Mouse (Mus musculus): ENCODE measurements around the gene Mif4gd. TPM values are rescaled to one million over a fixed set of nuclear protein-coding genes. Genes with fewer than 3 reads are reported as not detected.

Gene Mif4gd
- total and polyA plus RNA-seq, 2 experiments, result 35.5 to 108 TPM

DNA sequence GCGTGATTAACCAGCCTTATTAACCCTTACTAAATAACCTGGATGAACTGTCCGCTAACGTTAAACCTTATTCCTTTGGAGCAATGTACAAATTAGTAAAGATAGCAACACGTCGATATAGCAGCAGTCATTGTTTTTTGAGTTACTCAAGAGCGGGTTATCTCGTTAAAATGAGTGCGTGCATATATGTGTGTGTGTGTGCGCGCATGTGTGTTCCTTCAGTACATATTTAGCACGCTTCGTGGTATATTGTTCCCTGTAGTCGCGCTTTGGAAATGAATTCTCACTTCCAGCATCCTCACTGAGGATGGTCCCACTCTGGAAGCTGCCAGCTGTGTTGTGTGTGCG is 9.7 kb downstream of the Mif4gd start:
- WGBS, result under 1% methylated on average over 15 of the region's 15 CpGs

DNA sequence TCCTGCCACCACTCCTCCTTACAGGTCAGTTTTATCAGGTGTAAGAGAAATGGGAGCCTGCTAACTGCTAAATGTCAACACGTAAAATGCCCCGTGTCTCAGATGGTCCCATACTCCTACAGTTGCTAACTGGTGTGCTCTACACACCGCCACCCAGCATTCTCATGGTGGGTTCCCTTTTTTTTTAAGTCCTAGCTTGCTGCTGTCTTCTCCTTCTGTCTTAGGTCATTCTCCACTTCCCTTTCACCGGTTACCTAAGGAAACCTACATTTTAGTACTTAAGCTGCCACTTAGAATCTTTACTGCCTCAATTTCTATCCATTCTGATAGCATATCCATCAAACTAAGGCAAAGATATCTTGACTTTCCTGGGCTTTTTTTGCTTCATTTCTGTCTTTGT is 11.6 kb downstream of the Mif4gd start:
- Histone ChIP-seq H3K4me1 (ENCODE audit: control insufficient read depth, insufficient read depth, low read length) (peaks cover 23% of the 10 kb centered on the region), H3K27ac (replicated peaks; ENCODE audit: insufficient read depth, low read depth, low read length) (no peak overlapping the region), H3K9ac (ENCODE audit: low read depth, low read length) (no peak overlapping the region), H3K36me3 (ENCODE audit: control insufficient read depth, insufficient read depth, low read length) (peaks cover 4% of the 10 kb centered on the region; the same call in 1 of the 2 replicates), H3K79me2 (ENCODE audit: control insufficient read depth, insufficient read depth, low read length) (peaks cover 25% of the 10 kb centered on the region; the same call in 1 of the 2 replicates), H3K4me3 (ENCODE audit: insufficient read depth, low read depth, low read length) (no peak overlapping the region), H3K27me3 (ENCODE audit: control insufficient read depth, insufficient read depth, low read length) (no peaks in the 10 kb centered on the region)
- DNase-seq (ENCODE audit: extremely low read depth, low read depth, low spot score), result no peak
- WGBS, result 81% methylated on average over 4 of the region's 4 CpGs
- no peak for TF ChIP-seq CTCF (IDR thresholded peaks at IDR 0.05; ENCODE audit: low read depth, low read length)
- no peak for TF ChIP-seq POLR2A (IDR thresholded peaks at IDR 0.05; ENCODE audit: extremely low read depth, insufficient read depth, low read length)

More for the DNA sequence above, 9.7 kb downstream of the Mif4gd start:
- H3K4me3 ChIP-seq (ENCODE audit: insufficient read depth, low read depth, low read length), result peak overlapping the region; percentile 83
- H3K36me3 ChIP-seq (ENCODE audit: control insufficient read depth, insufficient read depth, low read length), result peaks cover 14% of the 10 kb centered on the region; the same call in 1 of the 2 replicates
- no peaks in the 10 kb centered on the region for H3K27me3 ChIP-seq (ENCODE audit: control insufficient read depth, insufficient read depth, low read length)
- H3K4me1 ChIP-seq (ENCODE audit: control insufficient read depth, insufficient read depth, low read length), result peaks cover 23% of the 10 kb centered on the region
- peak overlapping the region; percentile 87 for H3K9ac ChIP-seq (ENCODE audit: low read depth, low read length)
- DNase-seq (ENCODE audit: extremely low read depth, low read depth, low spot score), result no peak
- H3K27ac ChIP-seq (replicated peaks; ENCODE audit: insufficient read depth, low read depth, low read length), result peak overlapping the region; percentile 68
- TF ChIP-seq CTCF (IDR thresholded peaks at IDR 0.05; ENCODE audit: low read depth, low read length), result no peak
- no peak for TF ChIP-seq POLR2A (IDR thresholded peaks at IDR 0.05; ENCODE audit: extremely low read depth, insufficient read depth, low read length)
- H3K79me2 ChIP-seq (ENCODE audit: control insufficient read depth, insufficient read depth, low read length), result peaks cover 25% of the 10 kb centered on the region; the same call in 1 of the 2 replicates

DNA sequence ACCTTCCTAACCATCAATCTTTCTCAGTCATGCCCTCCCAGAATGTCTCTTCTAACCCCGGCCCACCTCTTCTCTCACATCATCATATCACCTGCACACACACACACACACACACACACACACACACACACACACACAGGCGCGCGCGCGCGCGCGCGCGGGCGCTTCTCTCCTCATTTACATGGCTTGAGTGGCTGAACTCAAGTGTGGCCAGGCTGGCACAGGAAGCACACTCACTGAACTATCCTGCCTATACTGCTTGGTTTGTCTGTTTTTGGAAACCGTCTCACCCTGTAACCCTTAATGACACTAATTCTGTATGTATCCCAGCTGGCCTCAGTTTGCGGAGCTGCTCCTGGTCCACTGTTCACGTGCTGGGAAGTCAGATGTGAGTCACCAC is 12.0 kb downstream of the Mif4gd start:
- Histone ChIP-seq H3K4me1 (ENCODE audit: control insufficient read depth, insufficient read depth, low read length) (peaks cover 23% of the 10 kb centered on the region), H3K9ac (ENCODE audit: low read depth, low read length) (no peak overlapping the region), H3K27ac (replicated peaks; ENCODE audit: insufficient read depth, low read depth, low read length) (no peak overlapping the region), H3K27me3 (ENCODE audit: control insufficient read depth, insufficient read depth, low read length) (no peaks in the 10 kb centered on the region), H3K4me3 (ENCODE audit: insufficient read depth, low read depth, low read length) (no peak overlapping the region), H3K36me3 (ENCODE audit: control insufficient read depth, insufficient read depth, low read length) (0 out of 2 replicates have a peak, but pooled peaks cover 2% of the 10 kb centered on the region), H3K79me2 (ENCODE audit: control insufficient read depth, insufficient read depth, low read length) (peaks cover 21% of the 10 kb centered on the region; the same call in 1 of the 2 replicates)
- no peak for TF ChIP-seq POLR2A (IDR thresholded peaks at IDR 0.05; ENCODE audit: extremely low read depth, insufficient read depth, low read length)
- no peak for TF ChIP-seq CTCF (IDR thresholded peaks at IDR 0.05; ENCODE audit: low read depth, low read length)
- DNase-seq (ENCODE audit: extremely low read depth, low read depth, low spot score), result no peak
- WGBS, result 97% methylated on average over 15 of the region's 15 CpGs

- no peak overlapping the region for H3K4me3 ChIP-seq (ENCODE audit: insufficient read depth, low read depth, low read length)
- 90% methylated on average over 7 of the region's 7 CpGs for WGBS
- no peak for DNase-seq (ENCODE audit: extremely low read depth, low read depth, low spot score)
- peaks cover 3% of the 10 kb centered on the region; the same call in 1 of the 2 replicates for H3K36me3 ChIP-seq (ENCODE audit: control insufficient read depth, insufficient read depth, low read length)
- peaks cover 19% of the 10 kb centered on the region for H3K4me1 ChIP-seq (ENCODE audit: control insufficient read depth, insufficient read depth, low read length)
- H3K79me2 ChIP-seq (ENCODE audit: control insufficient read depth, insufficient read depth, low read length), result peaks cover 16% of the 10 kb centered on the region; the same call in 1 of the 2 replicates
- H3K27me3 ChIP-seq (ENCODE audit: control insufficient read depth, insufficient read depth, low read length), result no peaks in the 10 kb centered on the region
- TF ChIP-seq CTCF (IDR thresholded peaks at IDR 0.05; ENCODE audit: low read depth, low read length) (no peak), POLR2A (IDR thresholded peaks at IDR 0.05; ENCODE audit: extremely low read depth, insufficient read depth, low read length) (no peak)
- no peak overlapping the region for H3K27ac ChIP-seq (replicated peaks; ENCODE audit: insufficient read depth, low read depth, low read length)
- H3K9ac ChIP-seq (ENCODE audit: low read depth, low read length), result no peak overlapping the region
These were observed 13.0 kb downstream of the Mif4gd start for GRCm38 (mm10) chr11:115599722-115600121.

DNA sequence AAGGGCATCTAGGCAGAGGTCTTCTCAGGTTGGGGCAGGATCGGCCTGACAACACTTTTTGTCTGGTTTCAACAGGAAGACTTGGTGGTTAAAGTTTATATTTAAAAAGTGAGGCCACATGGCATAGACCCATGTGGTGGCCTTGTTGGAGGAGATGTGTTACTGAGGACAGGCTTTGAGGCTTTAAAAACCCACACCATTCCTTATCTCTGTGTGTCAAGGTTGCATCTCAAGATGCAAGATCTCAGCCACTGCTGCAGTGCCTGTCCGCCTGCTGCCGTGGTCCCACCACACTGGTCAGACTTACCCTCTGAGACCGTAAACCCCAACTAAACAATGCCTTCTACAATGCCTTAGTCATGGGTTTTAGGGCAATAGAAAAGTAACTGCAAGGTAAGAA is 14.5 kb downstream of the Mif4gd start:
- TF ChIP-seq POLR2A (IDR thresholded peaks at IDR 0.05; ENCODE audit: extremely low read depth, insufficient read depth, low read length) (no peak), CTCF (IDR thresholded peaks at IDR 0.05; ENCODE audit: low read depth, low read length) (no peak)
- 98% methylated on average over 4 of the region's 4 CpGs for WGBS
- H3K4me3 ChIP-seq (ENCODE audit: insufficient read depth, low read depth, low read length), result no peak overlapping the region
- H3K4me1 ChIP-seq (ENCODE audit: control insufficient read depth, insufficient read depth, low read length), result peaks cover 18% of the 10 kb centered on the region
- H3K79me2 ChIP-seq (ENCODE audit: control insufficient read depth, insufficient read depth, low read length), result peaks cover 7% of the 10 kb centered on the region; the same call in 1 of the 2 replicates
- no peak for DNase-seq (ENCODE audit: extremely low read depth, low read depth, low spot score)
- peaks cover 5% of the 10 kb centered on the region; the same call in 1 of the 2 replicates for H3K36me3 ChIP-seq (ENCODE audit: control insufficient read depth, insufficient read depth, low read length)
- no peak overlapping the region for H3K27ac ChIP-seq (replicated peaks; ENCODE audit: insufficient read depth, low read depth, low read length)
- H3K27me3 ChIP-seq (ENCODE audit: control insufficient read depth, insufficient read depth, low read length), result no peaks in the 10 kb centered on the region
- H3K9ac ChIP-seq (ENCODE audit: low read depth, low read length), result no peak overlapping the region

DNA sequence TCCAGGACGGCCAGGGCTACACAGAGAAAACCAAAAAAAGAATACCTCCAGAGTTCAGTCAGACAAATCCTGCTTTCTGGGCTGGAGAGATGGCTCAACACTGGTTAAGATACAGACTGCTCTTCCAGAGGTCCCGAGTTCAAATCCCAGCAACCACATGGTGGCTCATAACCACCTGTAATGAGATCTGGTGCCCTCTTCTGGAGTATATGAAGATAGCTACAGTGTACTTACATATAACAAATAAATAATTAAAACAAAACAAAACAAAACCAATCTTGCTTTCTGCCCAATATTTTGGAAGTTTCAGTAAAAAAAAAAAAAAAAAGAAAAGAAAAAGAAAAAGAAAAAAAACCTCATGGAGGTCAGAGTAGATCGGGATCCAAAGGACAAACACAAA is 17.6 kb downstream of the Mif4gd start:
- H3K4me1 ChIP-seq (ENCODE audit: control insufficient read depth, insufficient read depth, low read length), result peaks cover 3% of the 10 kb centered on the region; the same call in 1 of the 2 replicates
- H3K27me3 ChIP-seq (ENCODE audit: control insufficient read depth, insufficient read depth, low read length), result no peaks in the 10 kb centered on the region
- H3K27ac ChIP-seq (replicated peaks; ENCODE audit: insufficient read depth, low read depth, low read length), result no peak overlapping the region
- WGBS, result 97% methylated on average over 3 of the region's 3 CpGs
- peaks cover 27% of the 10 kb centered on the region for H3K36me3 ChIP-seq (ENCODE audit: control insufficient read depth, insufficient read depth, low read length)
- DNase-seq (ENCODE audit: extremely low read depth, low read depth, low spot score), result no peak
- H3K4me3 ChIP-seq (ENCODE audit: insufficient read depth, low read depth, low read length), result no peak overlapping the region
- H3K79me2 ChIP-seq (ENCODE audit: control insufficient read depth, insufficient read depth, low read length), result no peaks in the 10 kb centered on the region
- TF ChIP-seq CTCF (IDR thresholded peaks at IDR 0.05; ENCODE audit: low read depth, low read length) (no peak), POLR2A (IDR thresholded peaks at IDR 0.05; ENCODE audit: extremely low read depth, insufficient read depth, low read length) (no peak)
- no peak overlapping the region for H3K9ac ChIP-seq (ENCODE audit: low read depth, low read length)
